In the genomic region with DNA sequence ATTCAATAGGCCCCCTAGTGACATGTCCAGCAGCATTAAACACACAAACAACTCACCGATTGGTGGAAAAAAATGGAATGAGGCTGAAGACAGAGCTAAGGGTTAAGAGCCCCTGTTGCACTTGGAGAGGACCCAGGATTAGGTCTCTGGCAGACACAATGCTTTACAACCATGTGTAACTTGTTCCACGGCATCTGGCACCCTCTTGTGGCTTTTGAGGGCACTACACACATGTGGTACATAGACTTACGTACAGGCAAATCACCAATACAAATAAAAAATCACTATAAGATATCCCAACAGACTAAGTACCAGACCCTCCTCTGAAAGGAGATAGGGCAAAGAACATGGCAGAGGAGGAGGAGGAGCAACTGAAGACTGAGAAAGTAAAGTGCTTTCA, we compare ENCODE assay signal across 9 mouse cellular contexts. TPM values are rescaled to one million over a fixed set of nuclear protein-coding genes. Genes with fewer than 3 reads are reported as not detected.
A peak's percentile ranks its signal among the peaks of the same experiment; 100 is the strongest.
DNase-seq lines count a peak whose midpoint lies in the region; ATAC-seq lines count a peak whose summit lies in the region.
"Had no signal": no experiment of that assay in that cellular context is flagged by ENCODE, and none has a peak within 500 bp of the region (broad histone marks: within the 10 kb centered on the region; RNA-seq: fewer than 3 reads in every experiment).

No protein-coding gene starts in this region.

- no peaks in the 10 kb centered on the region for H3K36me3 ChIP-seq in forebrain, embryonic 14.5 days (ENCODE audit: control insufficient read depth, insufficient read depth, low read length)
- H3K36me3 ChIP-seq: hindbrain, embryonic 12.5 days had no signal

- no peaks in the 10 kb centered on the region for H3K9me3 ChIP-seq in forebrain, embryonic 14.5 days (replicated peaks; ENCODE audit: control insufficient read depth, low read length)
- H3K9me3 ChIP-seq: hindbrain, embryonic 12.5 days had no signal

- no peak overlapping the region for H3K4me3 ChIP-seq in forebrain, embryonic 14.5 days (ENCODE audit: low read depth, low read length)
- H3K4me3 ChIP-seq: hindbrain, embryonic 12.5 days had no signal

- no peak overlapping the region for H3K9ac ChIP-seq in forebrain, embryonic 14.5 days (ENCODE audit: low read length)
- H3K9ac ChIP-seq: hindbrain, embryonic 12.5 days had no signal

- peak; percentile 4 to 5 for DNase-seq in heart, postnatal 10 days
- no peak for DNase-seq in heart, adult 9 months (ENCODE audit: low spot score in 2 of 2)
- peak; percentile 4 for DNase-seq in retina, postnatal 1 day
- DNase-seq in retina, embryonic 14.5 days (ENCODE audit: low spot score): no peak
- DNase-seq in adrenal gland, postnatal 25 days: peak; percentile 21
- DNase-seq in lung, postnatal 36 days: peak; percentile 34
- no peak for DNase-seq in forebrain, embryonic 14.5 days (ENCODE audit: low spot score)
- no peak for DNase-seq in frontal cortex, postnatal 25 days (ENCODE audit: low spot score in 2 of 2)

- intact Hi-C loops in heart, postnatal 10 days (cut with DNase I): no loop called here

- H3K27me3 ChIP-seq in forebrain, embryonic 14.5 days (replicated peaks; ENCODE audit: control insufficient read depth, insufficient read depth, low read length): no peaks in the 10 kb centered on the region
- H3K27me3 ChIP-seq: hindbrain, embryonic 12.5 days had no signal

- H3K4me1 ChIP-seq in forebrain, embryonic 14.5 days (ENCODE audit: control insufficient read depth, insufficient read depth, low read length): no peaks in the 10 kb centered on the region
- H3K4me1 ChIP-seq: hindbrain, embryonic 12.5 days had no signal

- 73% methylated on average over 3 of the region's 3 CpGs for WGBS in forebrain, embryonic 14.5 days

- no peak overlapping the region for H3K27ac ChIP-seq in forebrain, embryonic 14.5 days (ENCODE audit: low read depth, low read length)
- H3K27ac ChIP-seq: hindbrain, embryonic 12.5 days had no signal

- ATAC-seq in forebrain, embryonic 14.5 days: no peak

- H3K4me2 ChIP-seq in forebrain, embryonic 14.5 days (ENCODE audit: low read length): no peak overlapping the region
- H3K4me2 ChIP-seq: hindbrain, embryonic 12.5 days had no signal

RNA-seq across cellular contexts. Expression of a gene that starts 37.5 kb away (rescaled TPM):
- 1 to 10 TPM; 3.9 to 7.6 TPM for total RNA-seq in heart, postnatal 10 days (2021)
- 3.1 and 4.5 TPM in 2 replicates for total RNA-seq in adrenal gland, postnatal 25 days (2021)
- 8.9 and 9.5 TPM in 2 replicates for polyA plus RNA-seq in forebrain, embryonic 14.5 days (2014; fragmentation: Nextera tagmentation; extraction: Ambion mirVana)

Comparison
In these comparisons a context has a peak if more than half of its experiments do, and no peak if none do; other contexts are left out.
1. DNase-seq: peak in heart, postnatal 10 days (2 of 2), retina, postnatal 1 day (single experiment), adrenal gland, postnatal 25 days (single experiment) and lung, postnatal 36 days (single experiment); none in heart, adult 9 months (0 of 2), retina, embryonic 14.5 days (single experiment), forebrain, embryonic 14.5 days (single experiment) and frontal cortex, postnatal 25 days (0 of 2).